Mouse (Mus musculus) small intestine, adult 2 months (tissue): ENCODE measurements around the gene Kcnn3.

Experiments used
- CTCF ChIP-seq: fragments of 200-500 bp; IDR thresholded peaks from 2 replicates; pipeline ENCODE4 v1.5.1; 2012; ENCODE audit warnings: low read depth, mild to moderate bottlenecking, control low read depth, inconsistent platforms, low read length, moderate library complexity, mixed read lengths; ENCODE audit not compliant: insufficient replicate concordance, insufficient read length; ENCODE audit errors: extremely low read depth
- POLR2A ChIP-seq: fragments of 200-500 bp; IDR thresholded peaks from 2 replicates; pipeline ENCODE4 v1.6.1; 2012; ENCODE audit warnings: low read depth, mild to moderate bottlenecking, control low read depth, inconsistent platforms, low read length, moderate library complexity

- TF ChIP-seq CTCF (no peak), POLR2A (no peak)
Observed at GRCm38 (mm10) chr3:89629811-89630210, 109.8 kb downstream of the Kcnn3 start.
